Mouse (Mus musculus) layer of hippocampus, adult 18-20 months (tissue): ENCODE results near the gene Gas7. TPM values are rescaled to one million over a fixed set of nuclear protein-coding genes. Genes with fewer than 3 reads are reported as not detected.
A peak's percentile ranks its signal among the peaks of the same experiment; 100 is the strongest.

Experiments
- DNase-seq, 2 experiments: peaks; one replicate each; pipeline ENCODE4 v3.0.0; 2022; ENCODE audit warnings: low spot score in 2 of 2
- total RNA-seq, 2 experiments: library from RNA; stranded (reverse); gene quantifications; 2 replicates each; pipeline ENCODE4 v1.2.3; 2021

Gene Gas7
- total RNA-seq, 2 experiments from 2014 or later: 457 to 462 TPM

DNA sequence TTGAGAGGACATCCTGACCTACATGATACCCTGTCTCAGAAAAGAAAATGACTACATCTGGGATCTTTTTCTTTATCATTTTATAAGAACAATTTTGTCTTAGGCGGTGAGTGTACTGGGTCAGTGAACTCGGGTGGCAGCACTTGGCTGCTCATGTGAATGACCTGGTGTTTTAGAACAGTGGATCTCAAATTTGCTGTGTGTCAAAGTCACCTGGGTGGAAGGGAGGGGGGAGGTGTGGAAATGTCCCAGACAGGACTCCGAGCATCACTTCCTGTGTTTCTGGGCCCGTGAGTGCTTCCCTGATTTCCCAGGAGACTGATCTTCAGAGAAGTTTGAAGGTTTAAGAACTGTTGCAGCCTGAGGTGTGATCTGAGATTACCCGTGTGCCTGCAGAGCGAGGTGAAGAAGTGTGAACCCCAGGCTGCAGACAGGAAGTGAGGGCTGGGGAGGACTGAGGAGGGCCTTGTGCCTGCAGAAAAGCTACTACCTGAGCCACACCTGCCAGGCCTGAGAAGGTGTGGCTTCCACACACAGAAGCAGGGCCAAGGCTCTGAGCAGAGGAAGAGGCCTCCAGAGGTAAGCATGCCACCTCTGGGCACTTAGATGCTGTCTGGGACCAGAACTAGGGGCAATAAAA is 76.8 kb downstream of the Gas7 start:
- no peak for DNase-seq

DNA sequence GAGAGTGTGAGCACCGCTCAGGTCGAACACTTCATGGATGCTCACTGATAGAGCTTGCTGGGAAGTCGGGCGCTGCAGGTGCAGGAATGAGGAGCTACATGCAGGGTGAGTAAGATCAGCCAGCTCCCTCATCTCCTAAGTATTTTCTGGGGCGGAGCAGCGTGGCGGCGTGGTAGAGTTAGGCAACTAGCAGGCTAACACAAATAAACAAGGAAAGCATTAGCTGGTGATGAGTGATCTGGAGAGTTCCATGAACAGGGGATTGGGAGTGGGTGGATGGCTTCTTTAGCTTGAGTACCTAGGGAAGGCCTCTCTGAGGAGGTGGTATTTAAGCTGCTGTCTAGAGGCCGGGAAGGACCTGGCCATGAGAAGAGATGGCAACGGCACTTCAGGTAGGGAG is 77.5 kb downstream of the Gas7 start:
- no peak for DNase-seq

DNA sequence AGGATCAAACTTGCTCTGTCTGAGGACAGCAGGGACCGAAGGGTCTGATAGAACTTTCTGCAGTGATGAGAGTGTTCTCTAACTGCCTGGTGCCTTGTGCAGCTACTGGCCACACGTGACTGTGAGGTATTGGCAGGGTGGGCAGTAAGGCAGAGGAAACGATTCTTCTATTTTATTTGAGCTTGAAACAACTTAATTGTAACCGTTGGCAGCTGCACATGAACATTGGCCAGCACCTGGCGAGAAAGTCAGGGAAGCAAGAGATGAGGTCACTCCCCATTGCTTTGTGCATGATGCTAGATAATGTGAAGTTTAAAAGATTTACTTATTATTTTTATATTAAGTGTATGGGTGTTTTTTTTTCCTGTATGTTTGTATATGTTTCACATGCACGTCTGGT is 77.9 kb downstream of the Gas7 start:
- DNase-seq: no peak

DNA sequence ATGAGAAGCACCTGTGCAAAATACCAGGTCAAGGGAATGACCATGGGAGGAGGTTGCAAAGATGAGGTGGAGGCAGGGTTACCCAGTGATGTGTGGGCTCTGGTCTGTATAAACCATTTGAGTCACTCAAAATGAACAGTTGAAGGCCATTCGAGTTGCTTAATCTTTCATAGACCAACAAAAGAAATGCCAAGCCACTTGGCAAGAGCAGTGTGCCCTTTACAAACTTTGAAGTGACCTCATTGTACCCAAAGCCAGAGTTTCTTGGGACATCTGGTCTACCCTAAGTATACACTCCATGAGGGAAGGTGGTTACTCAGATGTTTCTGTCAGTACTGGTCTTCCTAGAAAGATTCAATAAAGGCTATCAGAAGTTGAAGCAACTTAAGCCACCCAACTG is 80.5 kb downstream of the Gas7 start:
- no peak for DNase-seq

DNA sequence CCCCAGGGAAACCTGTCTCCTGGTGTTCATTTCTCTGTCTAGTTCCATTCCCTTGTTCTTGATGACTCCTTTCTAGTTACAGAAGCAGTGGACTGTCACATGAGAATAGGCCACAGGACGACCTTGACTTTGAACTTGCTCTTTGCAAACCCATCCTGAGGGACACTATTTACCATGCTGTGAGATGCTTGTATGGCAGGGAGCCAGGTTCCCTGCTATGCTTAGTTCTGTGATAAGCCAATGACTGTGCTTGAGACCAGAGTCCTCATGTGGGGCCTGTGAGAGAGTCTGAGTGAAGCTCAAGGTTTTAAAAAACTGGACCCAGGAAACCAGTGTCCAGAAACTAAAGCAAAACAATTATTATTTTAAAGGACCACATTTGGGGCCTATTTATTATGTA is 81.2 kb downstream of the Gas7 start:
- no peak for DNase-seq

GRCm38 (mm10) chr11:67537353-67537752 is 82.1 kb downstream of the Gas7 start:
- no peak for DNase-seq

- no peak for DNase-seq
Observed at GRCm38 (mm10) chr11:67538557-67538956, 83.3 kb downstream of the Gas7 start.

GRCm38 (mm10) chr11:67544656-67545432 is 89.6 kb downstream of the Gas7 start:
- DNase-seq: no peak

DNA sequence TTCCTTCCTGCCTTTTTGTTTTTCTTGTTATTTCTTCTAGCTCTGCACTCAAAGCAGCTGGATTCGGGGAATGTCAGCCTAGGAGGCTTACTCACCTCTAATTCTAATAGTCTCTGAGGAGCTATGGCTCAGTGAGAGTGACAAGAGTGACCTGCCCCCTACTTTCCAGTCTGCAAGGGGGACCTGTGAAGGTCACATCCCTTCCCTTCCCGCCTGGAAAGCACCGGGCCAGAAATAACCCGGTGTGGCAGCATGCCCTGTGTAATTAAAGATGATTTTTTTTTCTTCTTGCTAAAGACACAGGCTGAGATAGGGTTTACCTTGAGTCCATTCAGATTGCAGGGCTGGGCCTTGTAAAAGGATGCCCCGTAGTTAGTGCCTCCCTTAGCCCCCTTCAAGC is 91.3 kb downstream of the Gas7 start:
- DNase-seq: no peak

DNA sequence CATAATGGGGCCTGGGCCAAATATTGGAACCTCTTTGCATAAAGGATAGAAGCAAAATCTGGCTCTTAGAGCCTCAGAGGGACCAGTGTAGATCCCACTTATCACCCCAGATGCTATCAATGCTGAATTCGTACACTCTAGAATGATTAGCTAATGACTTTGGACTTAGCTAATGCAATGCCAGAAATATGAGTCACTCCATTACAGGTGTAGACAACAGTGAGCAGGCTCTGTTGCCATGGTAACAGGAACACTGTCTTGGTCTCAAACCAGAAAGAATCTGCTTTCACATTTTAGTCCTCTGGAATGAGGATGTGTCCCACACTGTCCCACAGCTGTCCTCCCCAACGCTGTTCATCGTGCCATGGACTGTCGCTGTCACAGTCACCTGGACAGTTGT is 94.1 kb downstream of the Gas7 start:
- DNase-seq: no peak

DNA sequence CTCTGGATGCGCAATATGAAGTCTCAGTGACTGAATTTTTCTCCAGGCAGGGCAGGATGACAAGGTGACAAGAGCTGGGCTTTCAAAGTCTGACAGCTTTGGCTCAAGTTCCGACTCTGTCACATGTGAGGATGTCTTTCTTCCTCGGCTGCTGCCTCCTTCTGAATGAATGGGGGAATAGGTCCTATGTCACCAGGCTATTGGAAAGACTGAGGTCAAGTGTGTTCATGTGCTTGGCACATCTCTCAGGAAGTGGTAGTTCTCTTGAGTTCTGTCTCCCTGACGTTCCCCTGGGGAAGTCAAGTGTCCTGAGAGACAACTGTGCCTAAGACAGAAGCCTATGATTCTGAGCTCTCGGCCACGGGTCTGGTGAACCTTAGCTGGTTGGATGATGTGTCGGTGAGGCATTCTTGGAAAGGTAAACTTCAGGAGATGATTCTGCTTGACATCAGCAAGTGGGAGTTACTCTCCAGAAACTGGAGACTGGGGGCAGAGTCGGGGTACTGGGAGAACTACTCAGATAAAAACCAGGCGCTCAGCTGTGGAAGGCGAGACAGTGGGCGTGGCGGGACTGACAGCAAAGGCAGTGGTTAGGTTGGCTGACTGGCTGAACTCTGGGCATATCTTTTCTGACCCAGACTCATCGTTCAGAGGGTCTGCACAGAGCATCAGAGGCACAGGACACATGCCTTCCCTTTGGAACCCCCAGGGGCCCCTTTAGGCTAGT is 94.7 kb downstream of the Gas7 start:
- DNase-seq: no peak

GRCm38 (mm10) chr11:67552400-67552799 is 97.2 kb downstream of the Gas7 start:
- peak in 1 of 2 experiments; percentile 61 for DNase-seq

DNA sequence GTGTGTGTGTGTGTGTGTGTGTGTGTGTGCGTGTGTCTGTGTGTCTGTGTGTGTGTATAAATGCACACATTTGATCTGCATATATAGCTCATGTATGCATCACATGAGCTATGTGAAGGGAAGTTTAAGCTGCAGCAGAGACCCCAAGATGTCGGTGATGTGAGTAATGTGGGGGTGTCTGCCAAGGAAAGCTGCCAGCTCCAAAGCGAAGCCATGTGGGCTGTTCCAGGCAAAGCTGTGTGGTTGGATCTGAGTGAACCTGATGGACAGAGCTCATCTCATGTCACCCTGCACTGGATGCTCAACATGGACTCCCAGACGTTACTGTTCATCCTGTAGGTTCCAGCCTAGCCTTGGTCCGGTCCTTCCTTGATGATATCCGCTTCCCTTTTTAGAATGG is 99.0 kb downstream of the Gas7 start:
- peak; percentile 55 to 65 for DNase-seq

DNA sequence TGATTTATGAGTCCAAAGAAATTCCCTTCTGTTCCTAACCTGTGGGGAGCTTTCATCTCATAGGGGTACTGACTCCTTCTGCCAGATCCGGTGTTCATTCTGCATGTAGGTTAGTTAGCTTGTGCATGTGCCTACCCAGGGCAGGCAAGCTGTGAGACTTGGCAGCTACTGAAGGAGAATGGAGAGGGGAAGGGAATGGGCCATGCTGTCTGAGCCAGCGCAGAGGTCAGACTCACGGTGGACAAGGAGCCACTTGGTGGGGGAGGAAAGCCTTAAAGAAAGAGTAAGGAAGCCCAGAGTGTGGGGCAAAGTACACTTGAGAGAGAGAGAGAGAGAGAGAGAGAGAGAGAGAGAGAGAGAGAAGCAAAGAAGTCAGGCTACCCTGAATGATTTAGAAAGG is 101.1 kb downstream of the Gas7 start:
- DNase-seq: no peak

GRCm38 (mm10) chr11:67558772-67559448 is 103.7 kb downstream of the Gas7 start:
- peak in 1 of 2 experiments; percentile 51 for DNase-seq

GRCm38 (mm10) chr11:67559522-67559921 is 104.3 kb downstream of the Gas7 start:
- no peak for DNase-seq

DNA sequence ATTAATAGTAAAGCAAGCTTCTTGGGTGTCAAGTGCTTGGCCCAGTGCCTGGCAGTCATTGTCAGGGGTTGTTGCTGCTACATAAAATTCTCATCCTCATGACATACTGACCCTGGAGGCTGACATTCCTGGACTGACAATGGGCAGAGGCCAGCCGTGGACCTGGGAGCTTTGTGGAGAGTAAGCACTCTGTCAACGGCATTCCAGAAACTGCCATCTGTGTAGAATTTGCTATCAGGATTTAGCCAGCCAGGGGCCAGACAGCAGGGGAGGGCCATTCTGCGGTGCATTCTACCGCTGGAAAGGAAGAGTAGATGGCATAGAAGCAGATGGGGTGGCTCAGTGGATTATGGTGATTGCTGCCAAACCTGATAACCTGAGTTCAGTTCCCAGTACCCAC is 106.4 kb downstream of the Gas7 start:
- no peak for DNase-seq

GRCm38 (mm10) chr11:67563141-67563540 is 107.9 kb downstream of the Gas7 start:
- no peak for DNase-seq

GRCm38 (mm10) chr11:67564003-67564637 is 108.9 kb downstream of the Gas7 start:
- DNase-seq: no peak

- no peak for DNase-seq
Observed at GRCm38 (mm10) chr11:67565512-67565911, 110.3 kb downstream of the Gas7 start.

DNA sequence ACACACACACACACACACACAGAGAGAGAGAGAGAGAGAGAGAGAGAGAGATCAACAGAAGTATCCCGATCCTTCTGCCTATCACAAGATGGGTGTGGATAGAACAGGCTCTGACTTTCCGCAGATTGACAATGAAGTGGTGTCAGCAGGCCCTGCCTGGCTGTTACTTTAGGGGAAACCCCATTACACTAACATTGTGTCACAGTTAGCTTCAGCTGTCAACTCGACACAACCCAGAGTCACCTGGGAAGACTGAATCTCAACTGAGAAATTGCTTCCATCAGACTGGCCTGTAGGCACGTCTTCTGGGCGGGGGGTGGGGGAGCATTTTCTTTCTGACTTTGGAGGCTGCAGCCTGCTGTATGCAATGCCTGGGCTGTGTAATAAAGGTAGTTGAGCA is 111.5 kb downstream of the Gas7 start:
- DNase-seq: no peak
